Mouse (Mus musculus) ES-Bruce4 (cell line): ENCODE data around the gene Apmap.
"Not testable (repeated sequence)": the region's sequence is repeated elsewhere in the genome, so short reads cannot be mapped to it uniquely, and the experiment has no call there.

Experiments
- CTCF ChIP-seq: IDR thresholded peaks from one replicate; pipeline ENCODE4 v1.8.1; 2011; ENCODE audit warnings: low read depth, low read length
- EP300 ChIP-seq: IDR thresholded peaks from 2 replicates; pipeline ENCODE4 v1.6.1; 2011; ENCODE audit warnings: low read depth, low read length; ENCODE audit not compliant: insufficient read depth
- POLR2A ChIP-seq: IDR thresholded peaks from one replicate; pipeline ENCODE4 v1.8.1; 2011; ENCODE audit warnings: low read length; ENCODE audit not compliant: insufficient read depth

- not testable (repeated sequence) for TF ChIP-seq CTCF, POLR2A, EP300
Measured at GRCm38 (mm10) chr2:150549576-150549975, 58.8 kb downstream of the Apmap start.
